Mouse (Mus musculus) limb, embryonic 12.5 days (tissue): Measurements from ENCODE around the gene Kansl2. TPM values are rescaled to one million over a fixed set of nuclear protein-coding genes. Genes with fewer than 3 reads are reported as not detected.

ENCODE experiments used
- ATAC-seq: fragments of 200-750 bp; cut with Nextera tagmentation; 2 replicates; pipeline ENCODE4 v1.8.0; 2017; ENCODE audit warnings: low read depth, moderate TSS enrichment; ENCODE audit not compliant: insufficient number of reproducible peaks, insufficient read depth, low FRiP score, low TSS enrichment
- H3K27ac ChIP-seq: fragments of 300-500 bp; sonication (generic); 2 replicates; pipeline ENCODE4 v1.5.1; 2016; ENCODE audit warnings: mild to moderate bottlenecking, moderate library complexity
- H3K27me3 ChIP-seq: fragments of 300-500 bp; sonication (generic); 2 replicates; pipeline ENCODE4 v1.6.1; 2016; ENCODE audit warnings: mild to moderate bottlenecking, moderate library complexity
- H3K36me3 ChIP-seq: fragments of 300-500 bp; sonication (generic); 2 replicates; pipeline ENCODE4 v1.6.1; 2016; ENCODE audit warnings: mild to moderate bottlenecking, moderate library complexity
- H3K4me1 ChIP-seq: fragments of 300-500 bp; sonication (generic); replicated peaks from 2 replicates; pipeline ENCODE4 v1.6.1; 2016
- H3K4me2 ChIP-seq: fragments of 300-500 bp; sonication (generic); 2 replicates; pipeline ENCODE4 v1.6.1; 2016; ENCODE audit warnings: mild to moderate bottlenecking, moderate library complexity
- H3K4me3 ChIP-seq: fragments of 300-500 bp; sonication (generic); replicated peaks from 2 replicates; pipeline ENCODE4 v1.5.1; 2016; ENCODE audit warnings: mild to moderate bottlenecking
- H3K9ac ChIP-seq: fragments of 300-500 bp; sonication (generic); replicated peaks from 2 replicates; pipeline ENCODE4 v1.6.1; 2016; ENCODE audit warnings: mild to moderate bottlenecking, moderate library complexity
- H3K9me3 ChIP-seq: fragments of 300-500 bp; sonication (generic); 2 replicates; pipeline ENCODE4 v1.6.1; 2016; ENCODE audit warnings: mild to moderate bottlenecking, moderate library complexity
- WGBS: fragments of 180-500 bp; shearing (Covaris S2); methylation state at CpG from one replicate; pipeline ENCODE4 v1.1.7; 2016; 5-methylcytosine and 5-hydroxymethylcytosine counted together
- polyA plus RNA-seq: library from polyadenylated mRNA; unstranded; fragments of >200 nt; fragmentation: Nextera tagmentation; extraction: Ambion mirVana; gene quantifications from 2 replicates; pipeline ENCODE4 v1.2.1, GENCODE M21; 2016

The Kansl2 gene
- polyA plus RNA-seq = 190 and 192 TPM in 2 replicates

DNA sequence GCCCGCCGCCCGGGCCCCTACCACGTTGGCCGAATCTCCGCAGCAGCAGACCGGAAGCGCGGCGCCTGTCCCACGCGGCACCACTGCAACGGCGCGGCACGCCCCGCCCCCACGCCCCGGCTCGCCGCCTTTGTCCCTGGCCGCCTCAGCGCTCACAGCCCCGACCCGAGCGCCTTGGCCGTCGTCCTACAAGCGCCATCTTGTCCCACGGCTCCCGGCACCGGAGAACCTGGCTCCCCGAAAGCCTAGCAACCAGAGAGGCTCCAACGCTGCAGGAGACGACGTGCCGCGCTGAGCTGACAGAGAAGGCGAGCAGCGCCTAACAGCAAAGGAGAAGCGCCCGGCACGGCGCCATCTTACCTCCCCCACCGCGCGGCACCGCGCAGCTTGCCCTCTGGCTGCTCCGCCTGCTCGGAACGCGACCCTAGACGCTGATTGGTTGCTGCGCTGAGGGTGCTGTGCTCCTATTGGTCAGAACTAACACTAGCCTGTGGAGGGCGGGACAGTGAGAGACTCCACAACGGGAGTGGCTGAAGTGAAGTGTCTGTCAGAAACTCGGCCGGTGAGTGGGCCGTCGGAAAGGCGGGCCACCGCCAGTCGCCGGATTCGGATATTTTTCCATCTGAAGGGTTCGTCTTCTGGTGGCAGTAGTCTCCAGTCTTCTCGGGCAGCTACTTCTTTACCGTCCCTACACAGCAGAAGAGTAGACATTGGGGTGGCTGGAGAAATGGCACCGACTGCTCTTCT is at the start of gene Kansl2:
Gene Kansl2, minus strand, starts transcription at position 384 of the 747 bp plus-strand sequence.
- H3K27me3 ChIP-seq = no peaks in the 10 kb centered on the region
- H3K9ac ChIP-seq = peak within 1 kb of the TSS; percentile 91
- H3K36me3 ChIP-seq = peaks cover 41% of the 10 kb centered on the region
- peak within 1 kb of the TSS; percentile 99 for H3K27ac ChIP-seq
- WGBS = under 1% methylated on average over 70 of the region's 70 CpGs
- peak within 1 kb of the TSS; percentile 83 for H3K4me2 ChIP-seq
- peak within 1 kb of the TSS; percentile 83 for H3K4me3 ChIP-seq
- H3K9me3 ChIP-seq = no peaks in the 10 kb centered on the region
- ATAC-seq = peak; percentile 100
- H3K4me1 ChIP-seq = peaks cover 12% of the 10 kb centered on the region

DNA sequence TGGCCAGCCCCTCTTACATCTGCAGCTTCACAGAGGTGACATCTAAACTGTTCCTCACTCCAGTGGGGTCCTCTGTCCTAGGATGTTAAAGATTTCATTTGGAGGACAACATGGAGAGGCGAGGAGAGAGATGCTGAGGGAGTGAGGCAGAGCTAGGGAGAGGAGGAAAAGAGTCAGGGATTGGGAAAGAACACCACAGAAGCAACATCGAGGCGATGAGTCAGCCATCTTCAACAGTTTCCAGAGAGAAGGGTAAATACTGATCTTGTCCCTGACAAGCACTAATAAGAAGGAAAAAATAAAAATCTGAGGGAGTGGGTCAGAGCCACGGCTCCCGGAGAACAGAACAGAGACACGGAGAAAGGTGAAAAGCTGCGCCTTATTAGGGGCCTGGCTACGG is 48.9 kb upstream of the Kansl2 start:
- peaks cover 11% of the 10 kb centered on the region; the same call in 1 of the 2 replicates for H3K4me1 ChIP-seq
- ATAC-seq = no peak
- H3K4me2 ChIP-seq = no peak overlapping the region
- H3K9me3 ChIP-seq = no peaks in the 10 kb centered on the region
- H3K27ac ChIP-seq = no peak overlapping the region
- no peak overlapping the region; the same call in 1 of the 2 replicates for H3K9ac ChIP-seq
- H3K4me3 ChIP-seq = no peak overlapping the region
- 68% methylated on average over 8 of the region's 8 CpGs for WGBS
- H3K27me3 ChIP-seq = no peaks in the 10 kb centered on the region
- H3K36me3 ChIP-seq = no peaks in the 10 kb centered on the region

DNA sequence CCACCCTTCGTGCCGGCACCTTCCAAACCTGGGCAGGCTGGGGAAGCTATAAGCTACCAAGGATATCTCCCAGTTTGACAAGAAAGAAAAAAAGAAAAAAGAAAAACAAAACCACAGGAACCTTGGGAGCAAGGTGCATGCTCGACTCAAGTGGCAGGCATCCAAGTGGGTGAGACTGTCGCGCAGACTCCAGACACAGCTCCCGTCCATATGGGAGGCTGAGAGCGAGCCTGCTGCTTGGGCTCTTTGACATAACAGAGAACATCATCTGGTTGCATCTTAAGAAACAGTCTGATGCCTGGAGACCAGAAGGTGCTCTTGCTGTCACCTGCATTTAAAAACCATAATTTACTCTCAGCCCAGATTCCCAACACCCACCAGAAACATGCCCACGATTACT is 48.3 kb upstream of the Kansl2 start:
- H3K9ac ChIP-seq = no peak overlapping the region
- H3K36me3 ChIP-seq = no peaks in the 10 kb centered on the region
- H3K4me2 ChIP-seq = no peak overlapping the region
- 81% methylated on average over 8 of the region's 8 CpGs for WGBS
- H3K27ac ChIP-seq = no peak overlapping the region
- no peak for ATAC-seq
- no peak overlapping the region for H3K4me3 ChIP-seq
- no peaks in the 10 kb centered on the region for H3K9me3 ChIP-seq
- H3K27me3 ChIP-seq = no peaks in the 10 kb centered on the region
- H3K4me1 ChIP-seq = peaks cover 11% of the 10 kb centered on the region; the same call in 1 of the 2 replicates

DNA sequence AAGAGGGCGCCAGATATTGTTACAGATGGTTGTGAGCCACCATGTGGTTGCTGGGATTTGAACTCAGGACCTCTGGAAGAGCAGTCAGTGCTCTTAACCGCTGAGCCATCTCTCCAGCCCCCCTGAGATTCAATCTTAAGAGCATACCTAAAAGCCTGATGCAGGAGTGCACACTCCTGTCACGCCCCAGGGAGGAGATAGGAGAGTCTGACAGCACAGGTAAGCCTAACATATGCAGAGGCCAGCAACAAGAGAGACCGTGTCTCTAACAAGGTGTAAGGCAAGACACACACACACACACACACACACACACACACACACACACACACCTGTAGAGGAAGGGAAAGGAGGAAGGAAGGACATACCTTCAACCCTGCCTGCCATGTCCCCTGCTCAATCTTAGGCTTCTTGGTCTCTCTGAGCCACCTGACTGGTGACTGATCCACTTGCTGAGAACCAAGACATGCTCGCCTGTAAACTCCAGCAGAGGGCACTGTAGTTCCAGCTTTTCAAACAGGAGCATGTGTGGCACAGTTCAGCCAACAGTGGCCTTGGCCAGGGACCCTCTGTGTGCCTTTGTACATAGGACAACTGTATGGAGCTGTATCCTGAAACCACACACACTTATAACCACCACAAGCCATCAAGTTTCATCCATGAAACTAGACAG is 45.9 kb upstream of the Kansl2 start:
- no peaks in the 10 kb centered on the region for H3K4me1 ChIP-seq
- H3K4me3 ChIP-seq = no peak overlapping the region
- no peaks in the 10 kb centered on the region for H3K36me3 ChIP-seq
- H3K9me3 ChIP-seq = no peaks in the 10 kb centered on the region
- H3K4me2 ChIP-seq = no peak overlapping the region
- H3K9ac ChIP-seq = no peak overlapping the region
- no peaks in the 10 kb centered on the region for H3K27me3 ChIP-seq
- no peak overlapping the region for H3K27ac ChIP-seq
- ATAC-seq = peak; percentile 91
- 46% methylated on average over 5 of the region's 5 CpGs for WGBS

DNA sequence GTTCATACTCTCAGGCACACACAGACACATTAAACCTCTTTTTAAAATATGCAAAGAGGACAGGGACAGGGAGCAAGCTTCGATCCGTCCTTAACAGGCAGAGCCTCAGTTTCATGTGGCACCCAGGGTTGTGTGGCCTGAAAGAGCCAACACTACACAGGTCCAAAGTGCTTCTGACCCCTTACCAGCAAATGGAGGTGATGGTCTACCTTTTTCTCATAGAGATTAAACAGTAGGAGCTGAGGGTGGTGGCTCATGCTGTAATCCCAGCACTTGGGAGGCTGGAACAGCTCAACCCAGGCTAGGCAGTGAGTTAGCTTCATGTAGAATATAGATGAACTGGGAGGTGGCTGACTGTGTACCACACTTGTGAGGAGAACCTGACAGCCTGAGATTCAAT is 45.2 kb upstream of the Kansl2 start:
- Histone ChIP-seq H3K4me1 (no peaks in the 10 kb centered on the region), H3K9ac (no peak overlapping the region), H3K4me2 (no peak overlapping the region), H3K27me3 (no peaks in the 10 kb centered on the region), H3K9me3 (no peaks in the 10 kb centered on the region), H3K27ac (no peak overlapping the region), H3K36me3 (no peaks in the 10 kb centered on the region), H3K4me3 (no peak overlapping the region)
- WGBS = 88% methylated on average over 2 of the region's 2 CpGs
- no peak for ATAC-seq

DNA sequence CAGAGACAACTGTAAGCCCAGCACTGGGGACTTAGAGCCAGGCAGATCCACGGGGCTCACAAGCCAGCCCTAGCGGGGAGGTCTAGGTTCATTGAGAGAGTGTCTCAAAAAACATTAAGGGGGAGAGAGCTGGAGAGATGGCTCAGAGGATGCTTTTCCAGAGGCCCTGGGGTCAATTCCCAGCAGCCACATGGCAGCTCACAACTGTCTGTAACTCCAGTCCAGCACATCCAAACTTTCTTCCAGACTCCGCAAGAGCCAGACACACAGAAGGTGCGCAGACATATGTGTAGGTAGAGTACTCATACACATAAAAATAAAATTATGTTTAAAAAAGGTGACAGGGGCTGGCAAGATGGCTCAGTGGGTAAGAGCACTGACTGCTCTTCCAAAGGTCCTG is 39.2 kb upstream of the Kansl2 start:
- Histone ChIP-seq H3K36me3 (no peaks in the 10 kb centered on the region), H3K4me3 (no peak overlapping the region)
- WGBS = 77% methylated on average over 4 of the region's 4 CpGs

DNA sequence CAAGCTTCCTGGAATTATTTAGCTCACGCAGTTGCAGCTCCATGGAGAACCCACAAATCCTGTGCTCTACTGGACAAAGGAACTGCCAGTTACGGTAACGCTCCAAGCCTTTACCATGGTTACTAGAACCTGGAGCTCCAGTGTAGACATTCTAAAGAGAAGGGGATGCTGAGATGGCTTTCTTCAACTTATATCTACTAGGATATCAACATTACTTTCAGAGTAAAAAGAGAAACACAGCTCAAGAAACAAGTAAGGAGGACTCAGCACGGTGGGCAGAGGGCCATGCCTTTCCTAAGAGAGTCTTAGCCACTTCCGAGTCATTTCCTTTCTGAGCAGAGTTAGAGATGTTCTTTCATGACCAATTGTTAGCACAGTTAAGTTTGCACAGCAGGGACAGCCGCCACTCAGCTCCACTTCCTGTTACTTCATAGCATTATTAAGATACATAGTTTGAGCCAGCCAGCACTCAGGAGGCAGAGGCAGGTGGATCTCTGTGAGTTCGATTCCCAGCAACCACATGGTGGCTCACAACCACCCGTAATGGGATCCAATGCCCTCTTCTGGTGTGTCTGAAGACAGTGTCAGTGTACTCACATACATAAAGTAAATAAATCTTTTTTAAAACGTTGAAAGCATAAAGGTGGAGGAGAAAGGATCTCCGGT is 36.9 kb upstream of the Kansl2 start, which contains the start of the genes Ccnt1 and 4930415O20Rik:
Gene Ccnt1, minus strand, starts transcription at position 51 of the 666 bp plus-strand sequence.
Gene 4930415O20Rik, plus strand, starts transcription at position 132 of the 666 bp plus-strand sequence.
- H3K36me3 ChIP-seq = no peaks in the 10 kb centered on the region
- H3K27me3 ChIP-seq = no peaks in the 10 kb centered on the region
- H3K4me2 ChIP-seq = no peak within 1 kb of the TSS
- no peaks in the 10 kb centered on the region for H3K9me3 ChIP-seq
- H3K9ac ChIP-seq = no peak within 1 kb of the TSS
- WGBS = 80% methylated on average over 10 of the region's 10 CpGs
- no peak within 1 kb of the TSS for H3K4me3 ChIP-seq
- no peak within 1 kb of the TSS for H3K27ac ChIP-seq
- peaks cover 12% of the 10 kb centered on the region for H3K4me1 ChIP-seq
- ATAC-seq = no peak

More for the DNA sequence above, 39.2 kb upstream of the Kansl2 start:
- Histone ChIP-seq H3K4me2 (no peak overlapping the region), H3K9ac (no peak overlapping the region), H3K27ac (no peak overlapping the region), H3K9me3 (no peaks in the 10 kb centered on the region), H3K27me3 (no peaks in the 10 kb centered on the region), H3K4me1 (peaks cover 8% of the 10 kb centered on the region)
- ATAC-seq = no peak

DNA sequence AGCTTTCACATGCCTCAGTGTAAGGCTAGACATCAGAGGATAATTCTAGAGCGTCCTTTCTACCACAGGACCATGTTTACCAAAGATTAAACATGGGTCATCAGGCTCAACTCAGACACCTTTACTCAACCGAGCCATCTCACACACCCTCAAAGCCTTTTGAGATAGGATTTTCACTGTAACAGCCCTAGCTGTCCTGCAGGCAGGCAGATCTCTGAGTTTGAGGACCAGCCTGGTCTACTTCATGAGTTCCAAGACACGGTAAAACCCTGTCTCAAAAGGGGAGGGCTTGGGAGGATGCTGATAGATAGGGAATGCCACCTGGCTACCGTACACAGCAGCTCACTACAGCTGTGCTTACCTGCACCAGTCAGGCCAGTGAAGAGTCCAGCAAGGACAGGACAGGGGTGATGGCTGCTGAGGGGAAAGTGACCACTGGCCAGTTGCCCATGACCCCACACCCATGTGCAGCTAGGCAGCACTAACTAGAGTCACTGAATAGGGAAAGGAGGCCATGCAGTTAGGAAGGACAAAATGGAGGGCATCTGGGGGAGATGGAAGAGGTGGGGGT is 35.8 kb upstream of the Kansl2 start:
- no peaks in the 10 kb centered on the region for H3K9me3 ChIP-seq
- no peak for ATAC-seq
- no peak overlapping the region for H3K9ac ChIP-seq
- H3K36me3 ChIP-seq = peaks cover 10% of the 10 kb centered on the region; the same call in 1 of the 2 replicates
- no peak overlapping the region for H3K4me2 ChIP-seq
- H3K27ac ChIP-seq = no peak overlapping the region
- H3K4me1 ChIP-seq = peaks cover 23% of the 10 kb centered on the region
- H3K27me3 ChIP-seq = no peaks in the 10 kb centered on the region
- no peak overlapping the region for H3K4me3 ChIP-seq
- WGBS = 80% methylated on average over 4 of the region's 4 CpGs

DNA sequence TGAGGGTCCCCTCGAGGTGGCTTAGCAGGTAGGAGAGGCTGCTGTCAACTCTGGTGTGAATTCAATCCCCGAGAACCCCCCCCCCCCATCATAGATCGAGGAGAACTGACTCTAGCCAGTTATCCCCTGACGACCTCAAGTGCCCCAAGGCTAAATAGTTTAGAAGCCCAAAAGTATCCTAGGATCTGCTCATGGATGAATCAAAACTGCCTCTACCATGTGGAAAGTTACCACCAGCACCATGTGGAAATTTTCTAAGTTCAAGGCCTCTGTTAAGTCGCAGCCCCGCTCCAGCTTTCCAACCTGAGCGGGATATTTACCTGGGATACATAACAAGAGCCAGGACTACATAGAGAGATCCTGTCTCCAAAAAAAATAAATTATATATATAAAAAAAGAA is 35.2 kb upstream of the Kansl2 start:
- Histone ChIP-seq H3K4me2 (peak overlapping the region; percentile 82), H3K27me3 (no peaks in the 10 kb centered on the region), H3K9me3 (no peaks in the 10 kb centered on the region), H3K4me3 (peak overlapping the region; percentile 95), H3K9ac (peak overlapping the region; percentile 87; the same call in 1 of the 2 replicates), H3K36me3 (peaks cover 10% of the 10 kb centered on the region; the same call in 1 of the 2 replicates), H3K27ac (peak overlapping the region; percentile 95; the same call in 1 of the 2 replicates), H3K4me1 (peaks cover 23% of the 10 kb centered on the region)
- ATAC-seq = no peak
- WGBS = 65% methylated on average over 7 of the region's 7 CpGs

DNA sequence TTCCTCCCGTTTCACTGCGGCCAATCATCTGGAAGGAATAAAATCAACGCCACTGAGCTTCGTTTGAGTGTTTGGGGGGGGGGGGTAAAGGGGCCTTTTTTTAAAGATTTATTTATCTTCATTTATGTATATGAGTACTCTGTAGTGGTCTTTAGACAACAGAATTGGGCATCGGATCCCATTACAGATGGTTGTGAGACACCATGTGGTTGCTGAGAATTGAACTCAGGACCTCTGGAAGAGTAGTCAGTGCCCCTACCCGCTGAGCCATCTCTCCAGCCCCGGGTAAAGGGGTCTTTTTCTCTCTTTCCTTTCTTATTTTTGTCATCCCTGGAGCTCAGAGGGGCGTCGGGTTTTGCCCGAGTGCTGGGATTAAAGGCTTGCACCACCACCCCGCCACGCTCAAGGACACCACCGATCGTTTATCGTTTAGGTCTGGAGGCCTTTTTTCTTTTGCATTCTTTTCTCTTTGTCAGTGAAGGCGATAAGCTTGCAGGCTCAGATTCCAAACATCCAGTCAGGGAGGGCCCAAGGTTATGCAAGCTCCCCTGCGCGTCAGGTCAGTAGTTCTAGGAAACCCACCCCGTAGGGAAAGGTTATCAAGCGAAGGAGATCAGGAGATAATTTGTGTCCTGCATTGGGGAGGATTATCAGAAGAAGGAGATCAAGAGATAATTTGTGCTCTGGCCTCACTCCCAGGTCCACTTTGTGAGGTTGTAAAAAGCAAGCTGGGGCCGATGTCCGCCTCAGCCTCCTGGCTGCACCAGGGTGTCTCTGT is 34.4 kb upstream of the Kansl2 start:
- peak overlapping the region; percentile 95 for H3K4me3 ChIP-seq
- ATAC-seq = no peak

More for the DNA sequence above, 34.4 kb upstream of the Kansl2 start:
- 6% methylated on average over 22 of the region's 22 CpGs for WGBS
- H3K4me2 ChIP-seq = peak overlapping the region; percentile 82
- H3K27ac ChIP-seq = peak overlapping the region; percentile 95
- no peaks in the 10 kb centered on the region for H3K27me3 ChIP-seq
- no peaks in the 10 kb centered on the region for H3K9me3 ChIP-seq
- H3K36me3 ChIP-seq = peaks cover 14% of the 10 kb centered on the region
- peak overlapping the region; percentile 87 for H3K9ac ChIP-seq
- peaks cover 23% of the 10 kb centered on the region for H3K4me1 ChIP-seq
